Mouse (Mus musculus) neural tube, embryonic 15.5 days (tissue): Measurements from ENCODE around the gene Srprb. TPM values are rescaled to one million over a fixed set of nuclear protein-coding genes. Genes with fewer than 3 reads are reported as not detected.

ENCODE experiments used
- ATAC-seq: fragments of 200-750 bp; cut with Nextera tagmentation; 2 replicates; pipeline ENCODE4 v1.8.0; 2017; ENCODE audit warnings: mild to moderate bottlenecking, moderate TSS enrichment, moderate library complexity; ENCODE audit not compliant: low FRiP score
- H3K27ac ChIP-seq: fragments of 300-500 bp; sonication (generic); replicated peaks from 2 replicates; pipeline ENCODE4 v1.5.1; 2015; ENCODE audit warnings: mild to moderate bottlenecking, inconsistent platforms
- H3K27me3 ChIP-seq: fragments of 300-500 bp; sonication (generic); replicated peaks from 2 replicates; pipeline ENCODE4 v1.6.1; 2015; ENCODE audit warnings: inconsistent platforms
- H3K36me3 ChIP-seq: fragments of 300-500 bp; sonication (generic); 2 replicates; pipeline ENCODE4 v1.6.1; 2015; ENCODE audit warnings: inconsistent platforms
- H3K4me1 ChIP-seq: fragments of 300-500 bp; sonication (generic); 2 replicates; pipeline ENCODE4 v1.6.1; 2015; ENCODE audit warnings: inconsistent platforms
- H3K4me2 ChIP-seq: fragments of 300-500 bp; sonication (generic); 2 replicates; pipeline ENCODE4 v1.6.1; 2015; ENCODE audit warnings: inconsistent platforms, mild to moderate bottlenecking, moderate library complexity
- H3K4me3 ChIP-seq: fragments of 300-500 bp; sonication (generic); replicated peaks from 2 replicates; pipeline ENCODE4 v1.5.1; 2015; ENCODE audit warnings: mild to moderate bottlenecking, inconsistent platforms
- H3K9ac ChIP-seq: fragments of 300-500 bp; sonication (generic); replicated peaks from 2 replicates; pipeline ENCODE4 v1.6.1; 2015; ENCODE audit warnings: mild to moderate bottlenecking, inconsistent platforms
- H3K9me3 ChIP-seq: fragments of 300-500 bp; sonication (generic); replicated peaks from 2 replicates; pipeline ENCODE4 v1.6.1; 2016; ENCODE audit warnings: inconsistent platforms
- WGBS: fragments of 180-500 bp; shearing (Covaris S2); methylation state at CpG from one replicate; pipeline ENCODE4 v1.1.7; 2015; ENCODE audit warnings: mixed read lengths; 5-methylcytosine and 5-hydroxymethylcytosine counted together
- polyA plus RNA-seq: library from polyadenylated mRNA; unstranded; fragments of >200 nt; fragmentation: Nextera tagmentation; extraction: Ambion mirVana; gene quantifications from 2 replicates; pipeline ENCODE4 v1.2.1, GENCODE M21; 2015

The Srprb gene
- polyA plus RNA-seq = 58.5 and 60.9 TPM in 2 replicates

GRCm38 (mm10) chr9:103201561-103202260, at the start of gene Srprb:
TSS of gene Srprb (minus strand) at chr9:103202137.
- H3K36me3 ChIP-seq = peaks cover 16% of the 10 kb centered on the region
- no peaks in the 10 kb centered on the region for H3K27me3 ChIP-seq
- H3K27ac ChIP-seq = peak within 1 kb of the TSS; percentile 82
- peak within 1 kb of the TSS; percentile 66 for H3K4me2 ChIP-seq
- H3K4me3 ChIP-seq = peak within 1 kb of the TSS; percentile 69
- under 1% methylated on average over 45 of the region's 45 CpGs for WGBS
- no peaks in the 10 kb centered on the region for H3K9me3 ChIP-seq
- peaks cover 9% of the 10 kb centered on the region for H3K4me1 ChIP-seq
- ATAC-seq = peak; percentile 98
- H3K9ac ChIP-seq = peak within 1 kb of the TSS; percentile 63

GRCm38 (mm10) chr9:103248618-103249017, 46.7 kb upstream of the Srprb start:
- Histone ChIP-seq H3K9me3 (no peaks in the 10 kb centered on the region), H3K27me3 (no peaks in the 10 kb centered on the region), H3K4me1 (no peaks in the 10 kb centered on the region), H3K36me3 (no peaks in the 10 kb centered on the region), H3K9ac (no peak overlapping the region), H3K27ac (no peak overlapping the region), H3K4me3 (no peak overlapping the region), H3K4me2 (no peak overlapping the region)
- 52% methylated on average over 4 of the region's 4 CpGs for WGBS
- ATAC-seq = no peak

- Histone ChIP-seq H3K27ac (no peak overlapping the region), H3K36me3 (no peaks in the 10 kb centered on the region), H3K4me3 (no peak overlapping the region), H3K4me2 (no peak overlapping the region), H3K9me3 (no peaks in the 10 kb centered on the region), H3K9ac (no peak overlapping the region), H3K27me3 (no peaks in the 10 kb centered on the region), H3K4me1 (no peaks in the 10 kb centered on the region)
- 91% methylated on average over 8 of the region's 8 CpGs for WGBS
- ATAC-seq = no peak
Observed at GRCm38 (mm10) chr9:103246526-103247168, 44.7 kb upstream of the Srprb start.

DNA sequence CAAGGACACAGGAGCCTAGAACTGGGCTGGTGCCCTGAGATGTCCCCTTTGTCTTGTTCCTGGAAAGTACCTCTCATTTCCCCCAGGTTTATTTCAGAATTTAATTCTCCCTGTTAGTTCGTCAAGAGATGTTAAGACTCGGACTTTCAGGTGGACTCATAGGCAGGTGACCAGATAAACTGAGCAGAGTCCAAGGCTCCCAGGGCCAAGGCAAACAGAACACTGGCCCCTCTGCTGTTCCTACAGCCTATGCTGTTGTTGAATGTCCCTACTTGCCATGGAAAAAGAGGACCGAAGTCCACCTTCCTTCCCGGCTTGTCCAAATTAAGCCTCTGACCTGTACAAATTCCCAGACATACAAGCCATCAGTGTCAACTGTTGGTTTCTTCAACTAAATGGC, 41.7 kb upstream of the Srprb start:
- no peak overlapping the region for H3K9ac ChIP-seq
- H3K27me3 ChIP-seq = no peaks in the 10 kb centered on the region
- 97% methylated on average over 4 of the region's 4 CpGs for WGBS
- ATAC-seq = no peak
- H3K4me3 ChIP-seq = no peak overlapping the region
- no peaks in the 10 kb centered on the region for H3K36me3 ChIP-seq
- no peak overlapping the region for H3K27ac ChIP-seq
- H3K4me2 ChIP-seq = no peak overlapping the region
- no peaks in the 10 kb centered on the region for H3K4me1 ChIP-seq
- no peaks in the 10 kb centered on the region for H3K9me3 ChIP-seq

DNA sequence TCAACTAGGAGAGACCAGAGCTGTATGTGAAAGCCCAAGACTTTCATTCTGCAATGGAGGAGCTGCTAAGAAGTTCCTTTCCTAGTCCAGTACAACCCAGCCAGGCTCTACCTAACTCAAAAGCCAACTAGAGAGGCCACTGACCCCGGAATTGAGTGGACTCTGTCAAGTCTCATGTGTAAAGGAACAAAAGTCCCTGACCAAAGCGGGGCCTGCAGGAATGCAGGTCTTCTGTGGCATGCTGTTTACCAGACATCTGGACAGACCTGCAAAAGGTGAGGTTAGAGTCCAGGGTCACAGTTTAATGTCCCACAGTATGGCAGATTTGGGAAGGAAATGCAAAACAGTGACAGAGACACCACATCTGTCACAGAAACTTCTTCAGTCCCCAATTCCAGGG, 39.3 kb upstream of the Srprb start:
- no peaks in the 10 kb centered on the region for H3K9me3 ChIP-seq
- ATAC-seq = no peak
- no peak overlapping the region for H3K9ac ChIP-seq
- 89% methylated on average over 2 of the region's 2 CpGs for WGBS
- H3K27me3 ChIP-seq = no peaks in the 10 kb centered on the region
- no peak overlapping the region for H3K4me2 ChIP-seq
- no peaks in the 10 kb centered on the region for H3K36me3 ChIP-seq
- no peak overlapping the region for H3K4me3 ChIP-seq
- H3K4me1 ChIP-seq = no peaks in the 10 kb centered on the region
- no peak overlapping the region for H3K27ac ChIP-seq

DNA sequence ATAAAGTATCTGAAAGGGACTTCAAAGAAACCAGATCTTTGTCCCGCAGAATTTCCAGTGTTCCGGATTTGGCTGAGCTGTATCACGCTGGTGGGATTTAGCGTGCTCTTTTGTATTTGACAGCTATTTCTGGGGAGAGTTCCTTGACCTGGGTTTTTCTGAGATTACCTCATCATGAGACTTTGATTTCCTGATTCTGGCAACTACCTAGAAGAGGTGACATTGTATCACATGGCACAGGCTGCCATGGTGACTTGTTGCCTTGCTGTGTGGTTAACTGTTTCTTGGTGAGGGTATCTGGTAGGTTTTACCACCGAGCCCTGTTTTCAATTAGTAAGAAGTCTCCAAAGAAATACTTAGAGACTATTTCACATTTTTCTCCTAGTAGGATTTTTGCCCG, 37.5 kb upstream of the Srprb start:
- H3K9ac ChIP-seq = no peak overlapping the region
- no peaks in the 10 kb centered on the region for H3K9me3 ChIP-seq
- H3K27me3 ChIP-seq = no peaks in the 10 kb centered on the region
- 92% methylated on average over 6 of the region's 6 CpGs for WGBS
- ATAC-seq = no peak
- no peaks in the 10 kb centered on the region for H3K36me3 ChIP-seq
- H3K27ac ChIP-seq = no peak overlapping the region
- H3K4me2 ChIP-seq = no peak overlapping the region
- no peak overlapping the region for H3K4me3 ChIP-seq
- no peaks in the 10 kb centered on the region for H3K4me1 ChIP-seq

GRCm38 (mm10) chr9:103234565-103235165, 32.7 kb upstream of the Srprb start:
- H3K27ac ChIP-seq = no peak overlapping the region
- no peak overlapping the region for H3K9ac ChIP-seq
- H3K4me2 ChIP-seq = no peak overlapping the region
- WGBS = 52% methylated on average over 7 of the region's 7 CpGs
- no peaks in the 10 kb centered on the region for H3K36me3 ChIP-seq
- H3K9me3 ChIP-seq = no peaks in the 10 kb centered on the region
- peaks cover 15% of the 10 kb centered on the region for H3K4me1 ChIP-seq
- no peaks in the 10 kb centered on the region for H3K27me3 ChIP-seq
- ATAC-seq = no peak
- no peak overlapping the region for H3K4me3 ChIP-seq

- no peak overlapping the region for H3K27ac ChIP-seq
- H3K36me3 ChIP-seq = no peaks in the 10 kb centered on the region
- H3K9ac ChIP-seq = no peak overlapping the region
- peaks cover 15% of the 10 kb centered on the region for H3K4me1 ChIP-seq
- H3K4me2 ChIP-seq = no peak overlapping the region
- H3K4me3 ChIP-seq = no peak overlapping the region
- ATAC-seq = no peak
- 88% methylated on average over 7 of the region's 7 CpGs for WGBS
- H3K9me3 ChIP-seq = no peaks in the 10 kb centered on the region
- no peaks in the 10 kb centered on the region for H3K27me3 ChIP-seq
Observed at GRCm38 (mm10) chr9:103234059-103234458, 32.1 kb upstream of the Srprb start.

DNA sequence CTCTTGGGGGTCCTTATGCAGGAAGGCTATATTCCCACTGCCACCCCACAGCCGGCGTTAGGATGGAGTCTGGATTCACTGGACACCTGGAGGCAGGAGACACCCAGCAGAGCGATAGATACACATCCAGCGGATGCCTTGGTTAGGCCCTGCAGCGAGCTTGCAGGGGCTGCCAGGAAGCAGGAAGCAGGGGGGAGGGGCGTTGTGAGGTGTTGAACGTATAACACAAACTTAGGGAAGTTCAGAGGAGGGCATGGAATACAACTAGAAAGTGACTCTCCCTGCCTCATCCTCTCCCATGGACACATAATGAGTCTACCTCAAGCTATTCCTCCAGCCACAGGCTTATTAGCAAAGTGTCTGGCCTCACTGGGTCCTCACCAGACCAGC, 31.1 kb upstream of the Srprb start:
- no peak overlapping the region for H3K9ac ChIP-seq
- ATAC-seq = no peak
- peaks cover 15% of the 10 kb centered on the region for H3K4me1 ChIP-seq
- no peak overlapping the region for H3K27ac ChIP-seq
- H3K27me3 ChIP-seq = no peaks in the 10 kb centered on the region
- H3K4me2 ChIP-seq = no peak overlapping the region
- no peak overlapping the region for H3K4me3 ChIP-seq
- WGBS = 80% methylated on average over 7 of the region's 7 CpGs
- H3K36me3 ChIP-seq = no peaks in the 10 kb centered on the region
- no peaks in the 10 kb centered on the region for H3K9me3 ChIP-seq

GRCm38 (mm10) chr9:103232232-103233005, 30.5 kb upstream of the Srprb start:
- no peak overlapping the region for H3K27ac ChIP-seq
- no peak for ATAC-seq
- H3K4me2 ChIP-seq = no peak overlapping the region
- H3K9me3 ChIP-seq = no peaks in the 10 kb centered on the region
- H3K4me1 ChIP-seq = peaks cover 15% of the 10 kb centered on the region
- no peaks in the 10 kb centered on the region for H3K36me3 ChIP-seq
- H3K9ac ChIP-seq = no peak overlapping the region
- H3K4me3 ChIP-seq = no peak overlapping the region
- no peaks in the 10 kb centered on the region for H3K27me3 ChIP-seq
- 89% methylated on average over 7 of the region's 7 CpGs for WGBS

DNA sequence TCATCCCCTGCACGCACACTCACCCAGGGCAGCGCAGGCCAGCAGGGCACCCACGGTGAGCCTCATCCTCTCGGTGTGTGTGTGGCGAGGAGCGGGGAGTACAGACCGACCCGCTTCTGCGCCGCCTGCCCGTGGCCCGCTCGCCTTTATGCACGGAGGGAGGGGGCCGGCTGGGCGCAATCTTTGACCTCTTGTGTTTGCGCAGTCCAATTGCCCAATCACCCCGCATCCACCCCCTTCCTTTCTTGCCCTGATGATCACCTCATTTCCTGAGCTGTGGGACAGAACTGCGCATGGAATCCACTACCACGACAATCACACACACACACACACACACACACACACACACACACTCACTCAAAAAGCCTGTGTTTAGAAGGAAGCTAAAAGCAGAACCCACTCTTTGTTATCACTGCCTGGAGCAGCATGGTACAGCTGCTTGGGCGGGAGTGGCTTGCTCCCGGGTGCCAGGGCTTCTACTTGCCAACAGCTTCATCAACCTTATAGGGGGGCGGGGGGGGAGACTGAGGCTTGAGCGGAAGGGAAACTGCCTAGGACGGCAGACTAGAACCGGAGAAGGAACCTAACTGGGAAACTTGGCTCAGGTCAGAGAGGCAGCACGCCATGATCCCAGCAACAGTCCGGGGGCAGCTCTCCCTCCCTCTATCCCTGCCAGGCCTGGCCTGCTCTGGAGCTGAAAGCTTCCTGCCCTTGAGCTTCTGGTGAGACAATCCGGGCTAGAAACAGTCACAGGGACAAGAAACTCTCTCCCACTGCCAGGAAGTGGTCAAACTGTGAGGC, 28.4 kb upstream of the Srprb start, which contains the start of the genes Gm20425 and Trf:
Gene Gm20425, minus strand, starts transcription at position 157 of the 801 bp plus-strand sequence.
Gene Trf, minus strand, starts transcription at position 294 of the 801 bp plus-strand sequence.
- H3K4me2 ChIP-seq = peak within 1 kb of the TSS; percentile 53
- peak within 1 kb of the TSS; percentile 19 for H3K4me3 ChIP-seq
- H3K9me3 ChIP-seq = no peaks in the 10 kb centered on the region
- peaks cover 15% of the 10 kb centered on the region for H3K4me1 ChIP-seq
- no peaks in the 10 kb centered on the region for H3K36me3 ChIP-seq
- H3K27me3 ChIP-seq = no peaks in the 10 kb centered on the region
- H3K9ac ChIP-seq = peak within 1 kb of the TSS; percentile 21; the same call in 1 of the 2 replicates
- 32% methylated on average over 22 of the region's 29 CpGs for WGBS
- ATAC-seq = peak; percentile 72
- H3K27ac ChIP-seq = peak within 1 kb of the TSS; percentile 69
